Comparison of ENCODE assay signal across 8 mouse cellular contexts in the genomic region with DNA sequence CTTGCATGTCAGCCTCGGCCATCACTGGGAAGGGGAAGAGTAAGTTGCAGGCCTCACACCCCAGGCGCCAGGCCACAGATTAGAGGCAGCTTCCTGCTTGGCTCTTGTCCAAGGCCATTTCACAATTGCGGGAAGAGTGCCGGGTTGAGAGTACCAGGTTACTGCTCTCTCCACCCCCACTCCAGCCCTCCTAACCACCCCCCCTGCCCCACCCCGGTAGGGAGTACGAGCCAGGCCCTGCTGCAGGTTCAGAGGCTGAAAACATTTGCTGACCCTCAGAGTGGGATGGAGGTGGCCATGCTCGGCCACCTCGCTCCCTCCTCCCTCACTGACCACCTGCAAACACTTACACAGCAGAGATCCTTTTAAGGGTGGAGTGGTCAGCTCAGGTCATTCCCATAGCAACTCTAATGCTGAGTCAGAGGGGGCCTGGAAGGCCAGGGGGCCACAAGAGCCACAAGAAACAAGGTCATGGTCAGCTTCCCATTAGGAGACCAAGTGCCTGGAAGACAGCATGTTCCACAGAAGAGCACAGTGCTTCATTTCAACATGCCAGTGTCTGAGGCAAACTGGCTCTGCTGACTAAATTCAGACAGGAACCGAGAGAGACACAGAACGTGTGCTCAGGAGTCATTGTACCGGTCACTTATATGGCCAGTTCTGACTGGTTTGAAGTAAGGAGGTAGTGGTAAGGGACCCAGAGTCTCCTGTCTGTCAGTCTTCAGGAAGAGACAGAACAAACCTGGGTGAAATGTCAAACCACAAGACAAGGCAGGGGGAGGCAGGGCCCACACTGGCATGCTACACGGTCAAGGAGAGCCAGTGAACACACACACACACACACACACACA. TPM values are rescaled to one million over a fixed set of nuclear protein-coding genes. Genes with fewer than 3 reads are reported as not detected.
DNase-seq lines count a peak whose midpoint lies in the region; ATAC-seq and TF ChIP-seq lines count a peak whose summit lies in the region.

No protein-coding gene starts in this region.

- H3K4me3 ChIP-seq in forebrain, embryonic 10.5 days = no peak overlapping the region
- H3K4me3 ChIP-seq in forebrain, embryonic 16.5 days (replicated peaks; ENCODE audit: low read length) = no peak overlapping the region
- no peak overlapping the region for H3K4me3 ChIP-seq in lung, adult 2 months (replicated peaks; ENCODE audit: extremely low read depth, low read depth, low read length)

- H3K27me3 ChIP-seq in forebrain, embryonic 10.5 days (ENCODE audit: poor library complexity, severe bottlenecking) = no peaks in the 10 kb centered on the region
- no peaks in the 10 kb centered on the region for H3K27me3 ChIP-seq in forebrain, embryonic 16.5 days (replicated peaks; ENCODE audit: control insufficient read depth, insufficient read depth, low read length)

- H3K9ac ChIP-seq in forebrain, embryonic 16.5 days (replicated peaks; ENCODE audit: low read depth, low read length) = no peak overlapping the region

- H3K9me3 ChIP-seq in forebrain, embryonic 10.5 days = peaks cover 5% of the 10 kb centered on the region; the same call in 1 of the 2 replicates
- H3K9me3 ChIP-seq in forebrain, embryonic 16.5 days (ENCODE audit: control insufficient read depth, low read length) = no peaks in the 10 kb centered on the region

- no peak for TF ChIP-seq POLR2A in lung, adult 2 months (IDR thresholded peaks at IDR 0.05; ENCODE audit: borderline replicate concordance, extremely low read depth, low read depth, low read length)

- H3K36me3 ChIP-seq in forebrain, embryonic 10.5 days (replicated peaks) = no peaks in the 10 kb centered on the region
- H3K36me3 ChIP-seq in forebrain, embryonic 16.5 days (ENCODE audit: control insufficient read depth, insufficient read depth) = no peaks in the 10 kb centered on the region

- H3K4me2 ChIP-seq in forebrain, embryonic 16.5 days (ENCODE audit: low read length) = no peak overlapping the region

- peaks cover 40% of the 10 kb centered on the region for H3K4me1 ChIP-seq in forebrain, embryonic 10.5 days
- peaks cover 4% of the 10 kb centered on the region; the same call in 1 of the 2 replicates for H3K4me1 ChIP-seq in forebrain, embryonic 16.5 days (replicated peaks; ENCODE audit: control insufficient read depth, insufficient read depth, low read length)
- H3K4me1 ChIP-seq in lung, adult 2 months (ENCODE audit: control insufficient read depth, insufficient read depth, low read length) = peaks cover 24% of the 10 kb centered on the region

- peak overlapping the region; percentile 77 for H3K27ac ChIP-seq in forebrain, embryonic 10.5 days
- H3K27ac ChIP-seq in forebrain, embryonic 16.5 days (ENCODE audit: low read length) = no peak overlapping the region

- 62% methylated on average over 12 of the region's 12 CpGs for WGBS in forebrain, embryonic 10.5 days
- WGBS in forebrain, embryonic 16.5 days = 45% methylated on average over 12 of the region's 12 CpGs
- WGBS in lung, adult 2 months = 18% methylated on average over 12 of the region's 12 CpGs

- DNase-seq in forebrain, embryonic 10.5 days (ENCODE audit: extremely low spot score, low spot score) = no peak
- peak; percentile 98 for DNase-seq in heart, adult 11 months
- DNase-seq in kidney, adult 18-20 months = peak; percentile 75
- DNase-seq in lung, adult 2 months = peak; percentile 87
- DNase-seq in ovary, postnatal 36 days (ENCODE audit: low spot score) = peak; percentile 66
- no peak for DNase-seq in frontal cortex, postnatal 25 days (ENCODE audit: low spot score in 2 of 2)

- no peak for ATAC-seq in forebrain, embryonic 16.5 days
- peak; percentile 19 for ATAC-seq in activated CD4-positive, CD25-positive, alpha-beta regulatory T cell, adult 4 months

- TF ChIP-seq CTCF in lung, adult 2 months (IDR thresholded peaks at IDR 0.05; ENCODE audit: insufficient read depth, low read length) = no peak

RNA-seq across cellular contexts. Expression of gene Srp14, which starts 11.0 kb away (rescaled TPM):
- 238 and 240 TPM in 2 replicates for polyA plus RNA-seq in forebrain, embryonic 10.5 days (2016; fragmentation: Nextera tagmentation; extraction: Ambion mirVana)
- 316 and 322 TPM in 2 replicates for polyA plus RNA-seq in forebrain, embryonic 16.5 days (2015; fragmentation: Nextera tagmentation; extraction: Ambion mirVana)
- polyA plus RNA-seq in activated CD4-positive, CD25-positive, alpha-beta regulatory T cell, adult 4 months (2017; shearing (Covaris generic)) = 100 to 1,000 TPM; 294 to 327 TPM
- polyA plus RNA-seq in lung, adult 2 months (2012; rRNA removed) = 53.4 and 70.5 TPM in 2 replicates

RNA-seq across cellular contexts. Expression of gene Bmf, which starts 59.0 kb away (rescaled TPM):
- polyA plus RNA-seq in forebrain, embryonic 10.5 days (2016; fragmentation: Nextera tagmentation; extraction: Ambion mirVana) = 3.8 and 4.5 TPM in 2 replicates
- polyA plus RNA-seq in forebrain, embryonic 16.5 days (2015; fragmentation: Nextera tagmentation; extraction: Ambion mirVana) = 1.3 and 1.5 TPM in 2 replicates
- polyA plus RNA-seq in activated CD4-positive, CD25-positive, alpha-beta regulatory T cell, adult 4 months (2017; shearing (Covaris generic)) = under 1 TPM; 0.18 to 0.19 TPM
- 31.5 and 35.9 TPM in 2 replicates for polyA plus RNA-seq in lung, adult 2 months (2012; rRNA removed)

Comparison
In these comparisons a context has a peak if more than half of its experiments do, and no peak if none do; other contexts are left out.
1. DNase-seq: peak in heart, adult 11 months (single experiment), kidney, adult 18-20 months (single experiment), lung, adult 2 months (single experiment) and ovary, postnatal 36 days (single experiment); none in forebrain, embryonic 10.5 days (single experiment) and frontal cortex, postnatal 25 days (0 of 2).